Mouse (Mus musculus) olfactory bulb, adult 2 months (tissue): ENCODE measurements around the gene Mtfp1.

Experiments
- CTCF ChIP-seq: fragments of 200-500 bp; IDR thresholded peaks from 2 replicates; pipeline ENCODE4 v1.5.1; 2012; ENCODE audit warnings: low read depth, mild to moderate bottlenecking, low read length, moderate library complexity; ENCODE audit not compliant: insufficient read depth
- POLR2A ChIP-seq: fragments of 200-500 bp; IDR thresholded peaks from 2 replicates; pipeline ENCODE4 v1.6.1; 2012; ENCODE audit warnings: mild to moderate bottlenecking, low read depth, low read length, moderate library complexity; ENCODE audit not compliant: insufficient read depth

GRCm38 (mm10) chr11:4060866-4061575, 34.2 kb downstream of the Mtfp1 start:
- TF ChIP-seq CTCF: no peak
- TF ChIP-seq POLR2A: no peak
